Mouse (Mus musculus) limb, embryonic 14.5 days (tissue): ENCODE measurements around the gene Shc4. TPM values are rescaled to one million over a fixed set of nuclear protein-coding genes. Genes with fewer than 3 reads are reported as not detected.

Experiments used
- ATAC-seq: fragments of 200-750 bp; cut with Nextera tagmentation; 2 replicates; pipeline ENCODE4 v1.8.0; 2017; ENCODE audit warnings: low read depth, moderate number of reproducible peaks, moderate TSS enrichment; ENCODE audit not compliant: low FRiP score
- DNase-seq: peaks from one replicate; pipeline ENCODE4 v3.0.0-alpha.2; 2015; ENCODE audit warnings: low spot score
- H3K27ac ChIP-seq: fragments of 300-500 bp; sonication (generic); replicated peaks from 2 replicates; pipeline ENCODE4 v1.5.1; 2014; ENCODE audit warnings: low read depth, mild to moderate bottlenecking, low read length, moderate library complexity, mixed read lengths
- H3K27me3 ChIP-seq: fragments of 300-500 bp; sonication (generic); 2 replicates; pipeline ENCODE4 v1.6.1; 2014; ENCODE audit warnings: low read length, mixed read lengths; ENCODE audit not compliant: control insufficient read depth, insufficient read depth
- H3K36me3 ChIP-seq: fragments of 300-500 bp; sonication (generic); 2 replicates; pipeline ENCODE4 v1.6.1; 2014; ENCODE audit warnings: mild to moderate bottlenecking, low read length, moderate library complexity, mixed read lengths; ENCODE audit not compliant: control insufficient read depth, insufficient read depth
- H3K4me1 ChIP-seq: fragments of 300-500 bp; sonication (generic); 2 replicates; pipeline ENCODE4 v1.6.1; 2014; ENCODE audit warnings: antibody characterized with exemption, low read length, mixed read lengths; ENCODE audit not compliant: control insufficient read depth, insufficient read depth
- H3K4me2 ChIP-seq: fragments of 300-500 bp; sonication (generic); replicated peaks from 2 replicates; pipeline ENCODE4 v1.6.1; 2014; ENCODE audit warnings: low read depth, mild to moderate bottlenecking, low read length, moderate library complexity; ENCODE audit not compliant: severe bottlenecking
- H3K4me3 ChIP-seq: fragments of 300-500 bp; sonication (generic); replicated peaks from 2 replicates; pipeline ENCODE4 v1.5.1; 2014; ENCODE audit warnings: low read length
- H3K9ac ChIP-seq: fragments of 300-500 bp; sonication (generic); 2 replicates; pipeline ENCODE4 v1.6.1; 2014; ENCODE audit warnings: mild to moderate bottlenecking, low read depth, low read length, moderate library complexity; ENCODE audit not compliant: severe bottlenecking
- H3K9me3 ChIP-seq: fragments of 300-500 bp; sonication (generic); 2 replicates; pipeline ENCODE4 v1.6.1; 2016; ENCODE audit warnings: low read length; ENCODE audit not compliant: control insufficient read depth
- POLR2A ChIP-seq: fragments of 200-500 bp; IDR thresholded peaks from 2 replicates; pipeline ENCODE4 v1.8.0; 2012; ENCODE audit warnings: inconsistent platforms, mild to moderate bottlenecking, moderate library complexity, borderline replicate concordance; ENCODE audit not compliant: insufficient read depth, insufficient read length; ENCODE audit errors: extremely low read depth
- WGBS: fragments of 180-500 bp; shearing (Covaris S2); extraction: QIAGEN DNeasy Blood & Tissue Kit; methylation state at CpG from one replicate; pipeline ENCODE4 v1.1.7; 2014; 5-methylcytosine and 5-hydroxymethylcytosine counted together
- polyA plus RNA-seq, 2 experiments: library from polyadenylated mRNA; depleted of rRNA in 1 of 2; stranded (reverse) in 1 of 2; unstranded in 1 of 2; fragments of >200 nt; fragmentation: Nextera tagmentation in 1 of 2; extraction: Ambion mirVana in 1 of 2; gene quantifications; 2 replicates each; pipeline versions ENCODE4 v1.2.1 to v1.2.3; 2012 to 2014

Gene Shc4
- polyA plus RNA-seq, 2 experiments, result 0.74 to 1.3 TPM

DNA sequence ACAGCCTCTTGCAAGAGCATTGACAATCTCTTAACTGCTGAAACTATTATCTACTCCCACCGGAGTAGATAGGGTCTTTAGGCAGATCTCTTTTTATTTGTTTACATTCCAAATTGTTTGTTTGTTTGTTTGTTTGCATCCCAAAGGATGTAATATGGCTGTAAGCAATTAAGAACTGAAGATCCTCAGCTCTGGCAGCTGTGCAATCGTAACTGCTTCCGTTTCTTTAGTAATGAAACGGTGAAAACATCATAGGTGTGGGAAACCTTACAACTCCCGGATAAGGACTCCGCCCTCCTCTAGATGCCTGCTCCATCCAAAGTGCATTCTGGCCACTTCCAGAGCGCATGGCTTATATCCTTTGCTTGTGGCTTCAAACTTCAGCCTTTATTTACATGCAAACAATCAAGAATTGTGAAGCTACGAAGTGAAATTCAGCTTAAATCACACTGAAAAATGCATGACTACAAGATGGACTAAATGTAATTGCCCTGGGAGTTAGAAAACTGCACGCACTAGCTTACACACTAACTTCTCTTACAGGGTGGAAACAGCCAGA, 99.7 kb downstream of the Shc4 start:
- Histone ChIP-seq H3K4me3 (peak overlapping the region; percentile 83), H3K27ac (no peak overlapping the region), H3K9me3 (no peaks in the 10 kb centered on the region), H3K4me1 (peaks cover 14% of the 10 kb centered on the region), H3K9ac (peak overlapping the region; percentile 70), H3K4me2 (peak overlapping the region; percentile 64), H3K36me3 (peaks cover 13% of the 10 kb centered on the region), H3K27me3 (no peaks in the 10 kb centered on the region)
- ATAC-seq, result no peak
- no peak for TF ChIP-seq POLR2A
- no peak for DNase-seq
- WGBS, result 7% methylated on average over 9 of the region's 9 CpGs

DNA sequence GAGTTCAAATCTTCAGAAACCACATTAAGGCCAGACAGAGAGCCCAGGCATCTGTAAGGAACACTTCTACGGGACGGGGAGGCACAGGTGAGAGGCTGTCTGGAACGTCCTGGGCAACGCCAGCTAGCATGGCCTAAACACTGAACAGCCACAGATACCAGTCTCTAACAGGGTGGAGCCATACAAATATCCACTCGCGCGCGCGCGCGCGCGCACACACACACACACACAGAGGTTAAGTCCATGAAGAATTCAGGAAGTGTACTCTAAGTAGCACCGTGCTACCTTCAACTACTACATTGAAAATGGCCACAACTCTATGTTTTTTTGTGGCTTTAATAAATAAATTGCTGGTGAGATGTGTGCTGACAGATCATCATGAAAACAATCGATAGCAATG, 100.7 kb downstream of the Shc4 start:
- WGBS, result 92% methylated on average over 15 of the region's 15 CpGs
- Histone ChIP-seq H3K4me3 (no peak overlapping the region), H3K4me1 (peaks cover 14% of the 10 kb centered on the region), H3K36me3 (peaks cover 21% of the 10 kb centered on the region), H3K9ac (no peak overlapping the region), H3K27me3 (no peaks in the 10 kb centered on the region), H3K27ac (no peak overlapping the region), H3K4me2 (0 out of 2 replicates have a peak overlapping the region, but pooled peaks have one; percentile 64), H3K9me3 (no peaks in the 10 kb centered on the region)
- DNase-seq (no peak), ATAC-seq (no peak)
- TF ChIP-seq POLR2A, result no peak

DNA sequence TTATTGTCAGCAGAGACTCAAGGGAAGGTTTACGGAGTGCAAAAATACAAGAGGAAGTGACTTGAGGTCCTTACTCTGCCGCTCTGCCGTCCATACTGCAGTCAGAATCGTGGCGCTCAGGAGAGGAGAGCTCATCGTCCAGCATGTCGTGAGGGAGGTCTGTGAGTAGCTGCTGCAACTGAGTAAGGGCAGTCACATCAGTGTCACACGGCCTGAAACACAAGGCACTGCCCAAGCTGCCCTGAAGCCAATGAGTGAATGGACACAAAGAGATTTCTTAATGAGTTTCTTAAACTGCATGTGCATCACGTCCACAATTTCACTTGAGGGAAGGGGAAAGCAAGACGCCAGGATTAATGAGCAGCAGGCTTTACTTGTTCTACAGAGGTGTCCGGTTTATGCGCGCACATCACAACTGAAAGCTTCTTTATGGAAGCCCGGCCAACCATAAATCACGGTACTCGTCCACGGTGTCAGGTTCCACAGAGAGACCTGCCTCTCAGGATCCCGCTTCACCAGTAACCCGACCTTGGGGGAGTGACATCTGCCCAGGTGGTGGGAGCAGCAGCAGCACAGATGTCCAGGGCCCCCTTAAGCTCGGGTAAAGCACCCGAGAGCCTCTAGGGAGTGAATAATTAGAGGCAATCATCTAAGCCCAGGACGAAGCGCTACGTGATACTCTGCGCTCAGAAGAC, 103.6 kb downstream of the Shc4 start:
- no peak for ATAC-seq
- H3K4me3 ChIP-seq, result no peak overlapping the region
- H3K27ac ChIP-seq, result no peak overlapping the region
- no peak for DNase-seq
- H3K27me3 ChIP-seq, result no peaks in the 10 kb centered on the region
- no peak for TF ChIP-seq POLR2A
- WGBS, result 37% methylated on average over 25 of the region's 25 CpGs
- H3K9me3 ChIP-seq, result no peaks in the 10 kb centered on the region
- peaks cover 45% of the 10 kb centered on the region for H3K36me3 ChIP-seq
- no peak overlapping the region for H3K4me2 ChIP-seq
- H3K4me1 ChIP-seq, result peaks cover 14% of the 10 kb centered on the region
- H3K9ac ChIP-seq, result no peak overlapping the region

DNA sequence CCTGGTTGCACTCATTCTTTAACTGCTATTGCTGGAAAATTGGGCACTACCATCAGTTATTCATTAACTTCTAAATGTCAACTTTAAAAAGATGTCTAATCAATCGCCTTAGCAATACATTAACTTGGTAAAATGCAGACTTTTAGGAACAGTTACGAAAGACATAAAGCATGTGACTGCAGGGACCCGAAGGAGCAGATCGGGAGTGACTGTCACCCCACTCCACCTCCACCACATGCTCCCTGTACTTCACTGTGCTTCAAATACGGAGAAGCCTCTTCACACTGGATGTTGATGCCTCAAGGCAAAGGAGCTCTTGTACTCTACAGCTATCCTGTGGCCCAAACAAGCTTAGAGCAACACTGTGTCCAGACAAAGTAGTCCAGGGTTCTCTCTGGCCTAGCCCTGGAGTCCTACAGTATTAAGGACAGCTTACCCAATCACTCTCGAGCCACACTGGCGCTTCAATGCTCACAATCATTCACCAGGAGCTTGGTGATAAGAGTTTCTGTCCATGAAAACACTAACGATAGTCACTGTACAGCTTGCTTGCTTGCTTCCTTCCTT, 108.0 kb downstream of the Shc4 start:
- 89% methylated on average over 8 of the region's 8 CpGs for WGBS
- H3K4me3 ChIP-seq, result no peak overlapping the region
- H3K4me2 ChIP-seq, result no peak overlapping the region
- DNase-seq, result no peak
- H3K9me3 ChIP-seq, result no peaks in the 10 kb centered on the region
- H3K27ac ChIP-seq, result no peak overlapping the region
- H3K4me1 ChIP-seq, result no peaks in the 10 kb centered on the region
- H3K27me3 ChIP-seq, result no peaks in the 10 kb centered on the region
- no peak overlapping the region for H3K9ac ChIP-seq
- peaks cover 76% of the 10 kb centered on the region for H3K36me3 ChIP-seq
- ATAC-seq, result no peak
- no peak for TF ChIP-seq POLR2A

DNA sequence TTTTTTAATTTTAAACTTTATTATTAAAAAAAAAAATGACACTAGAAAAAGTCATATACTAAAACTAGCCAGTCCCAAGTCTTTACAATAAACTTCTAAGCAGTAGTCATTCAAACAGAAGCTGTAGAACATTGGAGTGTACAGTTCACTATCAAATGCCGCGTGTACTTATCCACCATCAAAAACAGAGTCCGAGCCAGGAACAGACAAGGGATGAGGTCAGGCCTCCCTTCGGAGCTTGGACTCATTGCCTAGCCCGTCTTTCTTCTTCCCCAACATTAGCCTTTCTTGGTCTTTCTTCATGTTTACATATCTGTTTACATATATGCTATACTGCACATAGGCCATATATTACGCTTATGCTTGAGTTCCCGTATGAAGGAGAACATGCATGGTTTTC, 108.5 kb downstream of the Shc4 start:
- H3K27ac ChIP-seq, result no peak overlapping the region
- 91% methylated on average over 7 of the region's 7 CpGs for WGBS
- H3K9ac ChIP-seq, result no peak overlapping the region
- no peak overlapping the region for H3K4me2 ChIP-seq
- DNase-seq (no peak), ATAC-seq (no peak)
- TF ChIP-seq POLR2A, result no peak
- H3K4me1 ChIP-seq, result no peaks in the 10 kb centered on the region
- H3K36me3 ChIP-seq, result peaks cover 78% of the 10 kb centered on the region
- H3K27me3 ChIP-seq, result no peaks in the 10 kb centered on the region
- H3K4me3 ChIP-seq, result no peak overlapping the region
- H3K9me3 ChIP-seq, result no peaks in the 10 kb centered on the region
